Mouse (Mus musculus) brain, adult 2 months (tissue): ENCODE measurements around the gene Glt8d1.

Experiments used
- DNase-seq: peaks from one replicate; pipeline ENCODE4 v3.0.0; 2011; ENCODE audit warnings: low read depth, low spot score

The Glt8d1 gene

GRCm38 (mm10) chr14:31001307-31002205 lies at the start of gene Glt8d1, which contains the start of gene Spcs1:
Gene Glt8d1 (plus strand): TSS chr14:31001400.
Gene Spcs1 (minus strand): TSS chr14:31001672.
- DNase-seq: peak; percentile 90

- no peak for DNase-seq
Measured at GRCm38 (mm10) chr14:30958517-30958916, 42.7 kb upstream of the Glt8d1 start.

- DNase-seq: no peak
Measured at GRCm38 (mm10) chr14:30959031-30959430, 42.2 kb upstream of the Glt8d1 start.

- DNase-seq: no peak
Measured at GRCm38 (mm10) chr14:30960366-30960765, 40.8 kb upstream of the Glt8d1 start.

- DNase-seq: peak; percentile 93
Measured at GRCm38 (mm10) chr14:30974204-30974603, 27.0 kb upstream of the Glt8d1 start.

- no peak for DNase-seq
Measured at GRCm38 (mm10) chr14:30976222-30976621, 25.0 kb upstream of the Glt8d1 start.

- DNase-seq: no peak
Measured at GRCm38 (mm10) chr14:30996417-30996816, 4.8 kb upstream of the Glt8d1 start.

GRCm38 (mm10) chr14:31000356-31000755 lies 844 bp upstream of the Glt8d1 start:
- no peak for DNase-seq

- DNase-seq: peak; percentile 23
Measured at GRCm38 (mm10) chr14:31000816-31001306, 339 bp upstream of the Glt8d1 start.

GRCm38 (mm10) chr14:31004527-31004926 lies 3.3 kb downstream of the Glt8d1 start:
- DNase-seq: no peak

- DNase-seq: no peak
Measured at GRCm38 (mm10) chr14:31006779-31007178, 5.6 kb downstream of the Glt8d1 start.

- DNase-seq: peak; percentile 50
Measured at GRCm38 (mm10) chr14:31011588-31011987, 10.4 kb downstream of the Glt8d1 start.

- DNase-seq: no peak
Measured at GRCm38 (mm10) chr14:31013928-31014327, 12.7 kb downstream of the Glt8d1 start.

- DNase-seq: no peak
Measured at GRCm38 (mm10) chr14:31016063-31016462, 14.9 kb downstream of the Glt8d1 start.

GRCm38 (mm10) chr14:31017854-31018253 lies 16.7 kb downstream of the Glt8d1 start:
- DNase-seq: peak; percentile 37

- DNase-seq: peak; percentile 98
Measured at GRCm38 (mm10) chr14:31018860-31019291, 17.7 kb downstream of the Glt8d1 start, which contains the start of the genes Pbrm1 and Gnl3. Gene Pbrm1 (plus strand): TSS chr14:31019138. Gene Gnl3 (minus strand): TSS chr14:31019152.

- peak; percentile 85 for DNase-seq
Measured at GRCm38 (mm10) chr14:31019331-31020205, 18.4 kb downstream of the Glt8d1 start.

GRCm38 (mm10) chr14:31022579-31022978 lies 21.4 kb downstream of the Glt8d1 start:
- no peak for DNase-seq

- peak; percentile 9 for DNase-seq
Measured at GRCm38 (mm10) chr14:31025785-31026184, 24.6 kb downstream of the Glt8d1 start.

- DNase-seq: no peak
Measured at GRCm38 (mm10) chr14:31045296-31045695, 44.1 kb downstream of the Glt8d1 start.

- DNase-seq: no peak
Measured at GRCm38 (mm10) chr14:31045817-31046216, 44.6 kb downstream of the Glt8d1 start.
